Mouse (Mus musculus) liver, embryonic 14.5 days (tissue): ENCODE measurements around the gene Tmbim4.

Experiments used
- CTCF ChIP-seq: IDR thresholded peaks from 2 replicates; pipeline ENCODE4 v1.5.1; 2016; ENCODE audit warnings: antibody characterized with exemption, low read depth, control low read depth
- EP300 ChIP-seq: IDR thresholded peaks from 2 replicates; pipeline ENCODE4 v1.6.1; 2016; ENCODE audit warnings: antibody characterized with exemption, low read depth

DNA sequence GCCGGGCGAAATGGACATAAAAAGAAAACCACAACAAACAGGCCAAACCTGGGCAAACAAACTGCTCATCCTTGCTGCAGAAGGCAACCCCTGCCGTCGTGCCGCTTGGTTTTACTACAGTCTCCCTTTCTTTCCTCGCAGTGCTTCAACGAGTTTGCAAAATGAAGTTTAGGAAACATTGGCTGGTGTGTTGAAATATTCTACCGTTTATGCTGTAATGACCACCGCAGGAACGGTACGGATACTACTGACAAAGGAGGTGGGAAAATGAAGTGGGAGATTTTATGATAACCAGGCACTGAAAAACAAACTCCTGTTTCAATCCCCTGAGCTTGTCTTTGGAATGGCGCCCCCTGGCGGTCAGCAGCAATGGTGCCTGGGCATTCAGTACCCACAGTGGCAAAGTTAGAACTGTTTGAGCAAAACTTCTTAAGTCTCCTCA, 592 bp downstream of the Tmbim4 start, which contains the start of gene Irak3:
- TF ChIP-seq CTCF, result peak; percentile 97
- no peak for TF ChIP-seq EP300
